Mouse (Mus musculus) gastrocnemius, adult 8-10 months (tissue): Measurements from ENCODE around the gene Flot2. TPM values are rescaled to one million over a fixed set of nuclear protein-coding genes. Genes with fewer than 3 reads are reported as not detected.

Experiments used
- DNase-seq, 2 experiments: peaks; one replicate each; pipeline ENCODE4 v3.0.0; 2022; ENCODE audit warnings: low spot score in 2 of 2
- microRNA-seq: library from miRNA; unstranded; fragments of <30 nt; microRNA quantifications from one replicate; pipeline ENCODE4 v1.2.0, GENCODE M21; 2022
- total RNA-seq, 4 experiments: library from RNA; stranded (reverse); gene quantifications; 2 replicates each; pipeline ENCODE4 v1.2.4; 2022

Gene Flot2
- total RNA-seq, 4 experiments from 2014 or later = 43.7 to 49.7 (median 48.6) TPM

DNA sequence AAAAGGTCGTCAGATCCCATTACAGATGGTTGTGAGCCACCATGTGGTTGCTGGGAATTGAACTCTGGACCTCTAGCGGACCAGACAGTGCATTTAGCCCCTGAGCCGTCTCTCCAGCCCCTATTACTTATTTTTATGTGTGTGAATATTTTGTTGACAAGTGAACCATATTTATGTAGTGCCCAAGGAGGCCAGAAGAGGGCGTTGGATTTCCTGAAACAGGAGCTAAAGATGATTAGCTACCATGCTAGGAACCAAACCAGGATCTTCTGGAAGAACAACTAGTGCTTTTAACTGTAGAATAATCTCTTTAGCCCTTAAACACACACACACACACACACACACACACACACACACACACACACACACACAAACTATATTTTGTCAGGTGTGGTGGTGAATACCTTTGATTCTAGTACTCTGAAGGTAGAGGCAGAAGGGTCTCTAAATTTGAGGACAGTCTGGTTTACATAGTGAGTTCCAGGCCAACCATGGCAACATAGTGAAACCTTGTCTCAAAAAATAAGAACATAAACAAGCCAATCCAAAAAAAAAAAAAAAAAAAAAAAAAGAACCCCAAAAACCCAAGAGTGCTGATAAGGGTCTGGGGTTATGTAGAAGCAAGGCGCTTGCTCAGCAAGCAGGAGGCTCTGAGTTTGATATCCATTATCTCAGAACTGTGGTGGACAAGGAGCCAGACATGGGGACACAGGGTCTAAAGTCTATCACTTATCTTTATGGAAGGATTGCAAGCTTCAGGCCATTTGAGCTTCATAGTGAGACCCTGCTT is 65.4 kb downstream of the Flot2 start:
- DNase-seq = no peak

DNA sequence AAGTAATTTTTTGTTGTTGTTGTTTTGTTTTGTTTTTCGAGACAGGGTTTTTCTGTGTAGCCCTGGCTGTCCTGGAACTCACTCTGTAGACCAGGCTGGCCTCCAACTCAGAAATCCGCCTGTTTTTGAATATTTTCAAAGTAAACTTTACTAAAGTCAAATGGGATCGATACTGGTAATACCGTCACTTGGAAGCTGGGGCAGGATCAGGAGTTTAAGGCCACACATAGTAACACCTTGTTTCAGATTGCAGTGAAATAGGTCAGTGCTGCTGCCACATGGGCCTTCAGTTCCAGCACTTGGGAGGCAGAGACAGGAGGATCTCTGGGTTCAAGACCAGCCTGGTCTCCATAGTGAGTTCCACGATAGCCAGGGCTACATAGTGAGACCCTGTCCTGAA is 66.8 kb downstream of the Flot2 start:
- no peak for DNase-seq

Small RNA genes within 50 kb of the gene (microRNA-seq; reads per million reads assigned to microRNA genes)
- gene Mir144 = 102 reads per million, percentile 50 among the genes with 10 or more reads in this experiment
- not detected for gene Mir451a
- gene Mir451b = not detected

Other genes starting within 250 kb of the Flot2 start
- not detected for gene Pipox, start 143.8 kb upstream of the Flot2 start, total RNA-seq
- gene Sez6, start 107.1 kb upstream of the Flot2 start, total RNA-seq = under 1 TPM in 3 of 4 experiments, not detected in 1; 0.21 to 0.29 (median 0.24) TPM
- 10 to 100 TPM; 13.1 to 15.1 (median 13.8) TPM for gene Phf12, start 55.2 kb upstream of the Flot2 start, total RNA-seq
- gene Dhrs13, start 5.7 kb upstream of the Flot2 start, total RNA-seq = under 1 TPM; 0.63 to 0.99 (median 0.79) TPM
- gene Eral1, start 42.5 kb downstream of the Flot2 start, total RNA-seq = 10 to 100 TPM; 20.5 to 22.9 (median 22.6) TPM
- gene Fam222b, start 56.7 kb downstream of the Flot2 start, total RNA-seq = 1 to 10 TPM; 5.6 to 7.8 (median 7.3) TPM
- 1 to 10 TPM; 2.9 to 3.5 (median 3.2) TPM for gene Traf4, start 127.7 kb downstream of the Flot2 start, total RNA-seq
- gene Nek8, start 138.7 kb downstream of the Flot2 start, total RNA-seq = under 1 TPM; 0.19 to 0.73 (median 0.50) TPM
- 1 to 10 TPM in 1 of 4 experiments, under 1 TPM in 3; 0.56 to 1.7 (median 0.64) TPM for gene Tlcd1, start 138.8 kb downstream of the Flot2 start, total RNA-seq
- gene Rpl23a, start 145.7 kb downstream of the Flot2 start, total RNA-seq = 100 to 1,000 TPM; 671 to 835 (median 744) TPM
- 1 to 10 TPM; 1.6 to 5.5 (median 3.4) TPM for gene Rab34, start 150.5 kb downstream of the Flot2 start, total RNA-seq
- under 1 TPM; 0.34 to 0.88 (median 0.52) TPM for gene Proca1, start 155.5 kb downstream of the Flot2 start, total RNA-seq
- 10 to 100 TPM; 46.6 to 51.5 (median 47.2) TPM for gene Sdf2, start 207.8 kb downstream of the Flot2 start, total RNA-seq
- gene Supt6, start 208.1 kb downstream of the Flot2 start, total RNA-seq = 10 to 100 TPM; 27.8 to 33.0 (median 31.7) TPM
- 100 to 1,000 TPM; 211 to 289 (median 233) TPM for gene 2610507B11Rik, start 223.8 kb downstream of the Flot2 start, total RNA-seq